Mouse (Mus musculus): ENCODE data around the gene Gxylt2.

Gene Gxylt2

DNA sequence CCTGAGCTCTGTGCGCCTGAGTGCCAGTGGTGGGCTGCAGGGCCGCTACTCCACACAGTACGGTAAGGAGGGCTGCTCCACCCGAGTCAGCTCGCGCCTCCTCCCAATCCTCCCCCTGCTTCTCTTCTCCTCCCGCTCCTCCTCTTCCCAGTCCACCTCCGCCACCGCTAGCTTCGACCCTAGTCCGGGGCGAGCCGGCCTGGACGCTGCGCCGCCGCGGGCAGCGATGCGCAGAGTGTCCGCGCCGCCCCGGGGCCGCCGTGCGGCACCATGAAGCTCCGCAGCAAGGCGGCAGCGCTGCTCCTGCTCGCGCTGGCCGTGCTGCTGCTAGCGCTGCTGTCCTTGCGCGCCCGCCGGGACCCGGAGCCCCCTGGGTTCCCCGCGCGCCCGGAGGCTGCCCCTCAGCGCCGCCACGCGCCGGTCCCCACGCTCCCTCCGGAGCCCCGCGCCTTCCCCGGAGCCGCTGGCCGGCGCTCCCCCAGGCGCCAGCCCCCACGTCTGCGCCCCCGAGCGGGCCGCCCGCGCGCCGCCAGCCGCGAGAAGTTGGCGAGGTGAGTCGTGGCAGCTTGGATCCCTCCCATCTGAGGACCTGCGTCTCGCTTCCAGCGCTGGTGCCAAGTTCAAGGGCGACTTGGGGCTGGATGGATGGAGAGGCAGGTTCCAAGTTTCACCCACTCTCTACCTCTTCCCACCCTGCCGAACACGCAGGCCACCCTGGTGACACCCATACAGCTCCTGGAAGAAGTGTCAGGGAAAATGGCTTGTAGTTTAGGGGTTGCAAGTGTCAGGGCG, at the start of gene Gxylt2:
Gxylt2 (plus strand) TSS at position 161 of the 792 bp plus-strand sequence.
- DNase-seq (ENCODE audit: low spot score in 2 of 2) = peak in 1 of 2 experiments; percentile 18

- DNase-seq (ENCODE audit: low spot score in 2 of 2) = peak; percentile 41 to 46
Measured at GRCm38 (mm10) chr6:100660395-100660794, 44.1 kb upstream of the Gxylt2 start.

DNA sequence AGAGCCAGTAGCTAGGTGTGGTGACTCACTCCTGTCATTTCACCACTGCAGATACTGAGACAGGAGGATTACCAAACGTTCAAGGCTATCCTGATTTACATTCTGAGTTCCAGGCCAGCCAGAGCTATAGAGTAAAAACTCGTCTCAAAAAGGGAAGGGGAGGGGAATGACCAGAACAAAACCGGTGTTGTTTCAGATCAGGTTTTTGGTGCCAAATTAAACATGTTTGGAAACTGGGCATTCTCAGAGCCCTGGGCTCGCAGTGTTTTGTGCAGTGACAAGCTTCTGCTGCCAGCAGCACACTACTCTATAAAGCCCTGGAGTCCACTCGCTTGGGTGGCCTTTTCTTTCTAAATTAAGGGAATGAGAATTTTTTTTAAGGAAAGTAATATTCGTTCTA, 42.3 kb upstream of the Gxylt2 start:
- no peak for DNase-seq (ENCODE audit: low spot score in 2 of 2)

- no peak for DNase-seq (ENCODE audit: low spot score in 2 of 2)
Measured at GRCm38 (mm10) chr6:100667644-100668043, 36.9 kb upstream of the Gxylt2 start.

DNA sequence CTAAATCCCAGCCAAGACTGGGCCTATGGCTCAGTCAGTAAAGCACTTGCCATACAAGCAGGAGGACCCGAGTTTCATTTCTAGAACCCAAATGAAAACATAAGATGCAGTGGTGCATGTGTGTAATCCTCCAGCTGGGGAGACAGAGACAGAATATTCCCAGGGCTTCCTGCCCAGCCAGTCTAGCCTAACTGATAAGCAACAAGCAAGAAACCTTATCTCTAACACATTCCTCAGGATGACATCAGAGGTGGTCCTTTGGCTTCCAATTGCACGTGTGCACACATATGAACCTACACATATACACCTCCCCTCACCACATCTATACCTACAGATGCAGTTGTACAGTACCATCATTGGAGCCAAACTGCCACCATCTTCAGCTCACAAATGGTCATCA, 35.7 kb upstream of the Gxylt2 start:
- no peak for DNase-seq (ENCODE audit: low spot score in 2 of 2)

DNA sequence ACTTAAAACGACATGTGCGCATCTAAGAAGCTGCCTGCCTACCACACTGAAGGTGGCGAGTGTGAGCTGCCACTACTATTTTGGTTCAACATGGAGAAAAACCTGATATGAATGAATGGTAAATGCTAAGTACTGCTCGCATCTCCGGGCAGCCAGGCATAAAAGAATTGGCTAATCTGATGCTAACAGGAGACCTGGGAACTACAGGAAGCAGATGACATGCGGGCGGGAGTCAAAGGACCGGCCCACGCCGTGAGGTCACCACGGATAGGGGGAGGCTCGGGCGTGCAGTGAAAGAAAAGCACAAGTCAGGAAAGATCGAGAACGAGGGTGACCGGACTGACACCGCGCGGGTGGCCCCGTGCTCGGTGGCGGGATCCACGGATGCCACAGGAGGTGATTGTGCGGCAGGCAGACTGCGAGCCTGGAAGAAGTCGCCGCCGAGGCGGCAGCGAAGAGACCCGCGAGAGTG, 34.1 kb upstream of the Gxylt2 start:
- DNase-seq (ENCODE audit: low spot score in 2 of 2) = peak in 1 of 2 experiments; percentile 27

- peak; percentile 67 to 73 for DNase-seq (ENCODE audit: low spot score in 2 of 2)
Measured at GRCm38 (mm10) chr6:100670880-100671344, 33.6 kb upstream of the Gxylt2 start, which contains the start of gene Shq1. Gene Shq1 (minus strand): TSS chr6:100671157.

GRCm38 (mm10) chr6:100671401-100671800, 33.1 kb upstream of the Gxylt2 start:
- DNase-seq (ENCODE audit: low spot score in 2 of 2) = no peak

GRCm38 (mm10) chr6:100674974-100675373, 29.6 kb upstream of the Gxylt2 start:
- no peak for DNase-seq (ENCODE audit: low spot score in 2 of 2)

DNA sequence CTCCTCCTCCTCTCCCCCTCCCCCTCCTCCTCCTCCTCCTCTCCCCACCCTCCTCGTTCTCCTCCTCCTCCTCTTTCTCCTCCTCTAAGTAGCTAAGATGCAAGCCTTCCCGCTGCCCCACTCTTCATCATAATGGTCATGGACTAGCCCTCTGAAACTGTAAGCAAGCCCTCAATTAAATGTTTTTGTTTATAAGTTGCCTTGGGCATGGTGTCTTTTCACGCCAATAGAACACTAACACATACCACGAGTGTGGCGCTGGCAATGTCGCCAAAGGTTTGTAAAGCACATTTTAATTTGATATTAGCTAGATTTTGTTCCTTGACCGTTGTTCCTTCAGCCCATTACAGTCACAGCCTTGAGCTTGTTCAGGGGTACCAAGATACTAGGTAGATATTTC, 28.1 kb upstream of the Gxylt2 start:
- DNase-seq (ENCODE audit: low spot score in 2 of 2) = no peak

GRCm38 (mm10) chr6:100678636-100679035, 25.9 kb upstream of the Gxylt2 start:
- DNase-seq (ENCODE audit: low spot score in 2 of 2) = no peak

DNA sequence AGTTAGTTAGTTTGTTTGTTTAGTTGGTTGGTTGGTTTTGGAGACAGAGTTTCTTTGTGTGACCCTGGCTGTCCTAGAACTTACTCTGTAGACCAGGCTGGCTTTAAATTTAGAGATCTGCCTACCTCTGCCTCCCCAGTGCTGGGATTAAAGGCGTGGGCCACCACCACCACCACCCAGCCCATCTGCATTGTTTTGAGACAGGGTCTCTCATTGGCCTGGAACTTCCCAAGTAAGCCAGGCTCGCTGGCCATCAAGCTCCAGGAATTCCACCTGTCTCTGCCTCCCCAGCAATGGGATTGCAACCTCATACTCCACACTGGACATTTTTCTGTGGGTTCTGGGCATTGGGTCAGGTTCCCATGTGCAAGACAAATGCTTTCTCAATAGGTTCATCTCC, 18.2 kb upstream of the Gxylt2 start:
- no peak for DNase-seq (ENCODE audit: low spot score in 2 of 2)

DNA sequence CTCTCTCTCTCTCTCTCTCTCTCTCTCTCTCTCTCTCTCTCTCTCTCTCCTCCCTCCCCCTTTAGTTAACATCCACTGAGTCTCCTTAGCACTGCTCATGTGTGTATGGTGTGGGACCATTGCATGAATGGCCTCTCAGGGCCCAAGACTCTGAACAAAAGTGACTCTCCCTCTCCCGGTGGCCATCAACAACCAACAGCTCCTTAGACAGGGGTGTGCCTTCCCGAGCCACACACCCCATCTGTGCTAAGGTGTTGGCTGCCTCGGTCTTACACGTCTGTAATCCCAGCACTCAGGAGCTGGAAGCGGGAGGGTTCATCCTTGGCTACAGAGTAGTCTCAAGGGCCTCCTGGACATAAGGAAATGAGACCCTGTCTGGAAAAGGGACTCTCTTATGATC, 4.5 kb upstream of the Gxylt2 start:
- no peak for DNase-seq (ENCODE audit: low spot score in 2 of 2)

DNA sequence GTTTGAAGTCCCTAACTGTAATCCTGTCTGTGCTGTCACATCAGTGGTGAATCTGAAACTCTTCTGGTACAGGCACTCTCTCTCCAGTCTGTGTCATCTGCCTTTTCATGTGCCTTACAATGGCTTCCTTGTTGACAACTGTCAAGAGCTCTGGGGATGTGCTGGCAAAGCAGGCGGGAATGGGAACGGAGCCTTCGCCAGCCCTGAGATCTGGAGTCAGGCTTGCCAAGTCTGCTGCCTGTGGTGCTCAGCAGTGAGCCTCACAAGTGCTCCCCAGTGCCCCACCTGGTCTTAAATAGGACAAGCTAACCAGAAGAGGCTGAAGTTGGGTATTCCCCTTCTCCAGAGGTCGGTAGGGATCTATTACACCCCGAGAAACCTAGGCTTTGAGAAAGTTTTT, 3.8 kb upstream of the Gxylt2 start:
- no peak for DNase-seq (ENCODE audit: low spot score in 2 of 2)

- DNase-seq (ENCODE audit: low spot score in 2 of 2) = no peak
Measured at GRCm38 (mm10) chr6:100704197-100704573, 349 bp upstream of the Gxylt2 start.

GRCm38 (mm10) chr6:100705366-100705811, 855 bp downstream of the Gxylt2 start:
- DNase-seq (ENCODE audit: low spot score in 2 of 2) = no peak

GRCm38 (mm10) chr6:100706861-100707260, 2.3 kb downstream of the Gxylt2 start:
- no peak for DNase-seq (ENCODE audit: low spot score in 2 of 2)

DNA sequence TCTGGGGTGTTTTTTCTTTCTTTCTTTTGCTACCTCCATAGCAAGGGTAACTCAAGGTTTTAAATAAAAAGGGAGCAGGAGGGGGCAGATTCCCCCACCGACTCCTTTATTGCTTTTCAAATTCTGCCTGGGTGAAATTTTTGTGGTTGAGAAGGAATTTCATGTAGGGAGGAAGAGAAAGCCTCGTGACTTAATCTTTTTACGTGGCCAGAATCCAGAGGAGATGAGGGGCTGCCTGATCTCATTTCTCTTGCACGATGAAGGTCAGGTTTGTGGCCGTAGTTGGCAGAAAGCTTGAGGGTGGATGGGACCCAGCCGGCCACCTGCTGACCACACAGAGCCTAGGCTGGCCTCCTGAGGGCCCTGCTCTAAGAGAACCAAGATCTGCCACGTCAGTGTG, 3.0 kb downstream of the Gxylt2 start:
- no peak for DNase-seq (ENCODE audit: low spot score in 2 of 2)

- DNase-seq (ENCODE audit: low spot score in 2 of 2) = no peak
Measured at GRCm38 (mm10) chr6:100708248-100708647, 3.7 kb downstream of the Gxylt2 start.

DNA sequence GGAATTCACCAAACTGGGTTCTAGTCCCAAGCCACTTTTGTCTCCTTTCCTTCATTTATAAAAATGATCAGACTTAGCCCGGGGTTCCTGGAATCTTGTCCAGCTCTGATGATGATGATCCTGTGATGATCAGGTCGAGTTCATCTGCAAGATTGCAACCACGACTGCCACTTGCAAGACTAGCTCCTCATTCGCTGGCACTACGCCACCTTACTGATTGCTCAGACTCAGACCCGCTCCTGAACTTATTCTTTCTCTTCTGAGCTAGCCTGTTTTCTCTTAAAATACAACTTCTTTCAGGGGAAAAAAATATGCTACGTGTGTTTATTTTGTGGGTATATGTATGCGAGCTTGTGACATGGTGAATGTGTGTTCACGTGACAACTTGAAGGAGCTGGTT, 4.5 kb downstream of the Gxylt2 start:
- DNase-seq (ENCODE audit: low spot score in 2 of 2) = no peak

GRCm38 (mm10) chr6:100709483-100709882, 4.9 kb downstream of the Gxylt2 start:
- DNase-seq (ENCODE audit: low spot score in 2 of 2) = no peak

DNA sequence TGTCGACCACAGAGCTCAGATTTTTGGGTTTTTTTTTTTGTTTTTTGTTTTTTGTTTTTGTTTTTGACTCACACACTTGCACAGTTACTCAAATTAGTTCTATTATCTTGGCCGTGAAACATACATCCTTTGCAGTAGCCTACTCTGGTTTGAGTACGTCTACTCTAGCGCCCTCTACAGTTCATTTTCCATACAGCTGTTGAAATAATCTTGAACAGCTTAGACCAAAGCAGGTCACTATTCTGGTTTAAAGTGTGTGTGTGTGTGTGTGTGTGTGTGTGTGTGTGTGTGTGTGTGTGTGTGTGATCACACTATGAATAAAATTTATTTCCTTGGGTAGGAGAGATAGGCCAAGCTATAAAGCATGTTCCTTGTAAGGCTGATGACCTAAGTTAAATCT, 5.6 kb downstream of the Gxylt2 start:
- no peak for DNase-seq (ENCODE audit: low spot score in 2 of 2)

GRCm38 (mm10) chr6:100710866-100711265, 6.3 kb downstream of the Gxylt2 start:
- DNase-seq (ENCODE audit: low spot score in 2 of 2) = no peak

Data from frontal cortex, postnatal 14 days (tissue).